Mouse (Mus musculus): ENCODE measurements around the gene Stk32b. TPM values are rescaled to one million over a fixed set of nuclear protein-coding genes. Genes with fewer than 3 reads are reported as not detected.

Stk32b gene
- polyA plus RNA-seq, 1 experiment from 2014 or later, result 3.3 TPM

DNA sequence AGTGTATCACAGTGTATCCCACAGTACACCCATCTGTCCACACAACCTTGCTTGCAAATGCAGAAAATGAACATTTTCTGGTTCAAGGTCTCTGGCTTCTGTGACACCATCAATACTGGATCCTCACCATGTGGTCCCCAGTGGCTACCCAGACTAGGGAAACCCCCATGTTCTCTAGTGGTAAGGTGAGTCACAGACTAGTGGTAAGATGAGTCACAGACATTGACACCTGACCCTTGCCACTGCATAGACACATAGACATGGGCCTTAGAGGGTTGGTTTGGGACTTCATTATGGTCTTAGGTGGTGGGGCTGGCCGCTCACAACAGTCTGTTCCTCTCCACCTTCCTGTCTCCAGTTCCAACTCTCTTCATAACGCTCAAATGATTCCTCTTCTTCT, 274.2 kb downstream of the Stk32b start:
- Histone ChIP-seq H3K4me1 (no peaks in the 10 kb centered on the region), H3K27me3 (no peaks in the 10 kb centered on the region), H3K4me3 (replicated peaks) (no peak overlapping the region), H3K27ac (replicated peaks) (no peak overlapping the region), H3K9ac (no peak overlapping the region), H3K9me3 (replicated peaks) (no peaks in the 10 kb centered on the region), H3K4me2 (replicated peaks) (no peak overlapping the region), H3K36me3 (no peaks in the 10 kb centered on the region)
- 80% methylated on average over 2 of the region's 2 CpGs for WGBS
- no peak for ATAC-seq (ENCODE audit: insufficient number of reproducible peaks, low FRiP score, low TSS enrichment, low read depth)

DNA sequence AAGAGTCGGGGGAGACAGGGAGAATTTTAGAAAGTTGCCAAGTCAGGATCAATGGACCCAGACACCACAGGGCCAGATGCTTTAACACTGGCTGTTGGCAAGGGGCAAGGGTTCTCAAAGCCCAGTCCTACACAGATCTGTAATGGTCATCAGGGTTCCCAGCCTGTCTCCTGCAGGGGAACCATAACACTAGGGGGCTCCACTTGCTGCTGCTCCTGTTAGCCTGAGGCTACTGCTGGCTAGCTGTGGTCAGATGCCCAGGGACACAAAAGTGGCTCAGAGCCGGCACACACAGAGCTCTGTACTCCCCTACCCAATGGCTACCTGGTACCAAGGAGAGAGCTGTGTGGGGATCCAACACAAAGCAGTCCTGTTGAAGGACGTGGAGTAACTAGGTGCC, 281.6 kb downstream of the Stk32b start:
- H3K4me3 ChIP-seq (replicated peaks), result no peak overlapping the region
- no peak overlapping the region for H3K27ac ChIP-seq (replicated peaks)
- H3K4me1 ChIP-seq, result no peaks in the 10 kb centered on the region
- no peaks in the 10 kb centered on the region for H3K9me3 ChIP-seq (replicated peaks)
- WGBS, result 71% methylated on average over 3 of the region's 3 CpGs
- no peak for ATAC-seq (ENCODE audit: insufficient number of reproducible peaks, low FRiP score, low TSS enrichment, low read depth)
- no peaks in the 10 kb centered on the region for H3K27me3 ChIP-seq
- H3K4me2 ChIP-seq (replicated peaks), result no peak overlapping the region
- no peaks in the 10 kb centered on the region for H3K36me3 ChIP-seq
- H3K9ac ChIP-seq, result no peak overlapping the region

DNA sequence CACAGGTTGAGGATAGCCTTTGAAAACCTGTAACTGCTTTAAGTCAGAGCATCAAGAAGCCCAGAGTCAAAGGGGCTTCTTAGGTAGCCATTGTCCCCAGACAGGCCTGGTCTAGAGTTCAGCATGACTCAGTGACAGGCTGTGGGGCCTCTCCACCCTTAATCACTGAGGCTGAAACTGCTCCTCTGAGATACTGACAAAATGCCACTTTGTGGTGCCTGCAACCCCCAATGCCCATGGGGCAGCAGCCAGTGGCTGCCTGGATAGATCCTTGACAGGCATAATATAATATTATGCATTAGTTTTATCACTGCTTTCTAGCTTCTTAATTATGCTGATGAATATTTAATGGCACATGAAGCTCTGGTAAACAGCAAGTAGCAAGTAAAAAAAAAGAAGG, 289.8 kb downstream of the Stk32b start:
- Histone ChIP-seq H3K9me3 (replicated peaks) (no peaks in the 10 kb centered on the region), H3K27me3 (no peaks in the 10 kb centered on the region), H3K9ac (no peak overlapping the region), H3K36me3 (peaks cover 16% of the 10 kb centered on the region), H3K4me3 (replicated peaks) (no peak overlapping the region), H3K4me1 (no peaks in the 10 kb centered on the region), H3K27ac (replicated peaks) (no peak overlapping the region), H3K4me2 (replicated peaks) (no peak overlapping the region)
- ATAC-seq (ENCODE audit: insufficient number of reproducible peaks, low FRiP score, low TSS enrichment, low read depth), result no peak

DNA sequence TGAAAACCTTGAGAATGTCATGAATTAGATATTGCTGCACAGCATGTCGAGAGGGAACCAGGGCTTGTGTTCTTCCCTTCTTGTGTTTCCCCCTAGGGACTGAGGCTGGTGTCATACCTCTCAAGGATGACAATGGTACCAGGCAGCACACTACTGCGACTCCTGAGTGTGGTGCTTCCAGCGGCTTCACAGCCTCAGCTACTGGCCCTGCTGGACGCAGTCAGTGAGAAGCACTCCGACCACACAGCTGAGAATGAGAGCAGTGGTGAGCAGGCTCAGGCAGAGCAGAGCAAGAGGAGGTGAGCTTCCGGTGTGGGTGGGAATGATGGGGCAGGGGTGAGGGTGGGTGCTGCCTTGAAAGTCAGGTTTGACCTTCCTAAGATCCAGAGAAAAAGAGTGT, 297.9 kb downstream of the Stk32b start:
- H3K4me3 ChIP-seq (replicated peaks), result no peak overlapping the region
- no peaks in the 10 kb centered on the region for H3K9me3 ChIP-seq (replicated peaks)
- H3K9ac ChIP-seq, result no peak overlapping the region
- WGBS, result 85% methylated on average over 6 of the region's 6 CpGs
- H3K36me3 ChIP-seq, result peaks cover 48% of the 10 kb centered on the region; the same call in 1 of the 2 replicates
- H3K27me3 ChIP-seq, result no peaks in the 10 kb centered on the region
- no peaks in the 10 kb centered on the region for H3K4me1 ChIP-seq
- ATAC-seq (ENCODE audit: insufficient number of reproducible peaks, low FRiP score, low TSS enrichment, low read depth), result no peak
- H3K4me2 ChIP-seq (replicated peaks), result no peak overlapping the region
- no peak overlapping the region for H3K27ac ChIP-seq (replicated peaks)

Other genes starting within 250 kb of the Stk32b start
- 41.4 and 55.6 TPM in 2 replicates for gene Cytl1, start 18.3 kb upstream of the Stk32b start, polyA plus RNA-seq (2015; fragmentation: Nextera tagmentation; extraction: Ambion mirVana)
- gene Msx1, start 107.4 kb upstream of the Stk32b start, polyA plus RNA-seq (2015; fragmentation: Nextera tagmentation; extraction: Ambion mirVana), result 181 and 201 TPM in 2 replicates

All from embryonic facial prominence, embryonic 15.5 days (tissue).